In genomic region chrX:20688615-20689014, GRCm38 (mm10) we compare ENCODE assay signal across 8 mouse cellular contexts. TPM values are rescaled to one million over a fixed set of nuclear protein-coding genes. Genes with fewer than 3 reads are reported as not detected.
DNase-seq lines count a peak whose midpoint lies in the region; ATAC-seq and TF ChIP-seq lines count a peak whose summit lies in the region.

No protein-coding gene starts in this region.

- H3K27ac ChIP-seq in forebrain, embryonic 14.5 days (ENCODE audit: low read depth, low read length) = peak overlapping the region; percentile 96
- H3K27ac ChIP-seq in liver, postnatal 0 days (ENCODE audit: low read depth) = peak overlapping the region; percentile 98
- H3K27ac ChIP-seq in neural tube, embryonic 13.5 days (replicated peaks) = peak overlapping the region; percentile 96

- peaks cover 9% of the 10 kb centered on the region for H3K36me3 ChIP-seq in forebrain, embryonic 14.5 days (ENCODE audit: control insufficient read depth, insufficient read depth, low read length)
- H3K36me3 ChIP-seq in liver, postnatal 0 days (replicated peaks; ENCODE audit: insufficient read depth, low read length) = peaks cover 6% of the 10 kb centered on the region; the same call in 1 of the 2 replicates
- peaks cover 13% of the 10 kb centered on the region for H3K36me3 ChIP-seq in neural tube, embryonic 13.5 days

- TF ChIP-seq CTCF in liver, postnatal 0 days (IDR thresholded peaks at IDR 0.05; ENCODE audit: low read depth) = peak; percentile 42

- ATAC-seq in forebrain, embryonic 14.5 days = peak; percentile 40
- ATAC-seq in liver, postnatal 0 days = peak; percentile 42
- ATAC-seq in neural tube, embryonic 13.5 days (ENCODE audit: low read depth) = peak; percentile 52

- WGBS in forebrain, embryonic 14.5 days = 32% methylated on average over 30 of the region's 35 CpGs
- 33% methylated on average over 24 of the region's 35 CpGs for WGBS in liver, postnatal 0 days (ENCODE audit: insufficient replicate concordance)
- WGBS in neural tube, embryonic 13.5 days = 14% methylated on average over 21 of the region's 35 CpGs

- H3K4me3 ChIP-seq in forebrain, embryonic 14.5 days (ENCODE audit: low read depth, low read length) = peak overlapping the region; percentile 62
- peak overlapping the region; percentile 86 for H3K4me3 ChIP-seq in liver, postnatal 0 days (ENCODE audit: low read depth, low read length)
- H3K4me3 ChIP-seq in neural tube, embryonic 13.5 days = peak overlapping the region; percentile 63

- peak overlapping the region; percentile 63 for H3K4me2 ChIP-seq in forebrain, embryonic 14.5 days (ENCODE audit: low read length)
- peak overlapping the region; percentile 72 for H3K4me2 ChIP-seq in liver, postnatal 0 days (ENCODE audit: low read depth, low read length)
- H3K4me2 ChIP-seq in neural tube, embryonic 13.5 days = peak overlapping the region; percentile 67

- intact Hi-C loops in heart, postnatal 10 days (cut with DNase I) = loop anchor here (1.0 to 10.0 kb wide), 2 partner anchors 16 to 166 kb away; no protein-coding TSS in a partner anchor

- peak overlapping the region; percentile 80 for H3K9ac ChIP-seq in forebrain, embryonic 14.5 days (ENCODE audit: low read length)
- peak overlapping the region; percentile 94 for H3K9ac ChIP-seq in liver, postnatal 0 days (replicated peaks)
- peak overlapping the region; percentile 84 for H3K9ac ChIP-seq in neural tube, embryonic 13.5 days

- 0 out of 2 replicates have a peak, but pooled peaks cover 6% of the 10 kb centered on the region for H3K4me1 ChIP-seq in forebrain, embryonic 14.5 days (ENCODE audit: control insufficient read depth, insufficient read depth, low read length)
- H3K4me1 ChIP-seq in liver, postnatal 0 days (ENCODE audit: insufficient read depth) = peaks cover 8% of the 10 kb centered on the region; the same call in 1 of the 2 replicates
- H3K4me1 ChIP-seq in neural tube, embryonic 13.5 days (replicated peaks) = peaks cover 23% of the 10 kb centered on the region

- no peaks in the 10 kb centered on the region for H3K9me3 ChIP-seq in forebrain, embryonic 14.5 days (replicated peaks; ENCODE audit: control insufficient read depth, low read length)
- no peaks in the 10 kb centered on the region for H3K9me3 ChIP-seq in liver, postnatal 0 days (ENCODE audit: low read length)
- H3K9me3 ChIP-seq in neural tube, embryonic 13.5 days = no peaks in the 10 kb centered on the region

- H3K27me3 ChIP-seq in forebrain, embryonic 14.5 days (replicated peaks; ENCODE audit: control insufficient read depth, insufficient read depth, low read length) = no peaks in the 10 kb centered on the region
- H3K27me3 ChIP-seq in liver, postnatal 0 days (ENCODE audit: insufficient read depth, low read length) = no peaks in the 10 kb centered on the region
- H3K27me3 ChIP-seq in neural tube, embryonic 13.5 days = no peaks in the 10 kb centered on the region

- TF ChIP-seq EP300 in liver, postnatal 0 days (IDR thresholded peaks at IDR 0.05; ENCODE audit: low read depth) = no peak

- peak; percentile 73 for DNase-seq in ES-CJ7 (ENCODE audit: low read depth, low spot score)
- DNase-seq in cerebellum, adult 11 months = peak; percentile 64
- peak; percentile 63 for DNase-seq in forebrain, embryonic 14.5 days (ENCODE audit: low spot score)
- DNase-seq in heart, postnatal 10 days = peak; percentile 79 to 80
- DNase-seq in layer of hippocampus, adult 11-12 months (ENCODE audit: low spot score) = peak; percentile 55
- DNase-seq in liver, postnatal 0 days = peak; percentile 72
- peak; percentile 31 to 45 for DNase-seq in thymus, adult 18-20 months

RNA-seq across cellular contexts. Expression of gene Cdk16, which starts 0.9 kb away (rescaled TPM):
- 87.2 and 90.7 TPM in 2 replicates for polyA plus RNA-seq in forebrain, embryonic 14.5 days (2014; fragmentation: Nextera tagmentation; extraction: Ambion mirVana)
- total RNA-seq in heart, postnatal 10 days (2021) = 100 to 1,000 TPM; 169 to 183 TPM
- 15.3 TPM in 2 replicates for polyA plus RNA-seq in liver, postnatal 0 days (2015; fragmentation: Nextera tagmentation; extraction: Ambion mirVana)
- 145 and 146 TPM in 2 replicates for polyA plus RNA-seq in neural tube, embryonic 13.5 days (2015; fragmentation: Nextera tagmentation; extraction: Ambion mirVana)

RNA-seq across cellular contexts. Expression of gene Usp11, which starts 15.1 kb away (rescaled TPM):
- polyA plus RNA-seq in forebrain, embryonic 14.5 days (2014; fragmentation: Nextera tagmentation; extraction: Ambion mirVana) = 67.8 and 73.4 TPM in 2 replicates
- total RNA-seq in heart, postnatal 10 days (2021) = 10 to 100 TPM; 10.8 to 11.0 TPM
- 1.9 and 2.0 TPM in 2 replicates for polyA plus RNA-seq in liver, postnatal 0 days (2015; fragmentation: Nextera tagmentation; extraction: Ambion mirVana)
- 91.5 and 94.7 TPM in 2 replicates for polyA plus RNA-seq in neural tube, embryonic 13.5 days (2015; fragmentation: Nextera tagmentation; extraction: Ambion mirVana)

RNA-seq across cellular contexts. Expression of gene Uba1, which starts 30.5 kb away (rescaled TPM):
- polyA plus RNA-seq in forebrain, embryonic 14.5 days (2014; fragmentation: Nextera tagmentation; extraction: Ambion mirVana) = 287 and 341 TPM in 2 replicates
- 100 to 1,000 TPM; 260 to 271 TPM for total RNA-seq in heart, postnatal 10 days (2021)
- polyA plus RNA-seq in liver, postnatal 0 days (2015; fragmentation: Nextera tagmentation; extraction: Ambion mirVana) = 42.9 and 50.4 TPM in 2 replicates
- 390 TPM in 2 replicates for polyA plus RNA-seq in neural tube, embryonic 13.5 days (2015; fragmentation: Nextera tagmentation; extraction: Ambion mirVana)

Comparison
In these comparisons a context has a peak if more than half of its experiments do, and no peak if none do; other contexts are left out.
1. Peak in every context shown above with its lines: DNase-seq, ATAC-seq, H3K4me3 ChIP-seq and H3K27ac ChIP-seq.
2. RNA of gene Usp11, which starts 15.1 kb away (polyA plus RNA-seq): 91.5 to 94.7 TPM in neural tube, embryonic 13.5 days and 67.8 to 73.4 TPM in forebrain, embryonic 14.5 days; 1.9 to 2.0 TPM in liver, postnatal 0 days; every median in the first group is over 10 times any median in the second.